Mouse (Mus musculus): ENCODE results near the gene Gbp4.
"Not testable (repeated sequence)": the region's sequence is repeated elsewhere in the genome, so short reads cannot be mapped to it uniquely, and the experiment has no call there.

Gbp4 gene

GRCm38 (mm10) chr5:105139409-105140088, at the start of gene Gbp4, which contains the start of the genes Gbp9 and Gbp8:
Gbp4 (minus strand) TSS chr5:105139586.
Gbp9 (minus strand) TSS chr5:105139539.
Gbp8 (minus strand) TSS chr5:105139540.
- DNase-seq (ENCODE audit: low spot score in 2 of 2): not testable (repeated sequence)

GRCm38 (mm10) chr5:105181446-105181845, 42.1 kb upstream of the Gbp4 start:
- DNase-seq (ENCODE audit: low spot score in 2 of 2): no peak

GRCm38 (mm10) chr5:105156582-105156981, 17.2 kb upstream of the Gbp4 start:
- DNase-seq (ENCODE audit: low spot score in 2 of 2): no peak

- DNase-seq (ENCODE audit: low spot score in 2 of 2): no peak
Observed at GRCm38 (mm10) chr5:105154049-105154448, 14.7 kb upstream of the Gbp4 start.

GRCm38 (mm10) chr5:105148062-105148461, 8.7 kb upstream of the Gbp4 start:
- not testable (repeated sequence) for DNase-seq (ENCODE audit: low spot score in 2 of 2)

- no peak for DNase-seq (ENCODE audit: low spot score in 2 of 2)
Observed at GRCm38 (mm10) chr5:105146447-105146846, 7.1 kb upstream of the Gbp4 start.

- not testable (repeated sequence) for DNase-seq (ENCODE audit: low spot score in 2 of 2)
Observed at GRCm38 (mm10) chr5:105145731-105146130, 6.3 kb upstream of the Gbp4 start.

GRCm38 (mm10) chr5:105140089-105140810, 864 bp upstream of the Gbp4 start:
- DNase-seq (ENCODE audit: low spot score in 2 of 2): not testable (repeated sequence)

GRCm38 (mm10) chr5:105138906-105139305, 480 bp downstream of the Gbp4 start:
- DNase-seq (ENCODE audit: low spot score in 2 of 2): no peak

GRCm38 (mm10) chr5:105136706-105137304, 2.6 kb downstream of the Gbp4 start:
- not testable (repeated sequence) for DNase-seq (ENCODE audit: low spot score in 2 of 2)

GRCm38 (mm10) chr5:105121731-105122130, 17.7 kb downstream of the Gbp4 start:
- DNase-seq (ENCODE audit: low spot score in 2 of 2): not testable (repeated sequence)

GRCm38 (mm10) chr5:105115740-105116139, 23.6 kb downstream of the Gbp4 start:
- DNase-seq (ENCODE audit: low spot score in 2 of 2): no peak

GRCm38 (mm10) chr5:105114696-105115095, 24.7 kb downstream of the Gbp4 start:
- no peak for DNase-seq (ENCODE audit: low spot score in 2 of 2)

- DNase-seq (ENCODE audit: low spot score in 2 of 2): no peak
Observed at GRCm38 (mm10) chr5:105113656-105114055, 25.7 kb downstream of the Gbp4 start.

GRCm38 (mm10) chr5:105110271-105110852, 29.0 kb downstream of the Gbp4 start:
- DNase-seq (ENCODE audit: low spot score in 2 of 2): peak; percentile 5 to 22

- not testable (repeated sequence) for DNase-seq (ENCODE audit: low spot score in 2 of 2)
Observed at GRCm38 (mm10) chr5:105109775-105110174, 29.6 kb downstream of the Gbp4 start.

- DNase-seq (ENCODE audit: low spot score in 2 of 2): not testable (repeated sequence)
Observed at GRCm38 (mm10) chr5:105105689-105106088, 33.7 kb downstream of the Gbp4 start.

GRCm38 (mm10) chr5:105081900-105082299, 57.5 kb downstream of the Gbp4 start:
- DNase-seq (ENCODE audit: low spot score in 2 of 2): no peak

GRCm38 (mm10) chr5:105068356-105068755, 71.0 kb downstream of the Gbp4 start:
- DNase-seq (ENCODE audit: low spot score in 2 of 2): not testable (repeated sequence)

Data from urinary bladder, adult 18-20 months (tissue).